In genomic region chr11:28833809-28834208, GRCm38 (mm10) we compare ENCODE assay signal across 16 mouse cellular contexts. TPM values are rescaled to one million over a fixed set of nuclear protein-coding genes. Genes with fewer than 3 reads are reported as not detected.
DNase-seq lines count a peak whose midpoint lies in the region; ATAC-seq lines count a peak whose summit lies in the region.
"Had no signal": no experiment of that assay in that cellular context is flagged by ENCODE, and none has a peak within 500 bp of the region (broad histone marks: within the 10 kb centered on the region; RNA-seq: fewer than 3 reads in every experiment).

No protein-coding gene starts in this region.

- WGBS in hindbrain, embryonic 11.5 days, result 55% methylated on average over 3 of the region's 3 CpGs
- 61% methylated on average over 3 of the region's 3 CpGs for WGBS in hindbrain, embryonic 14.5 days

- H3K4me1 ChIP-seq in hindbrain, embryonic 11.5 days (replicated peaks; ENCODE audit: control insufficient read depth, insufficient read depth, low read length), result no peaks in the 10 kb centered on the region
- no peaks in the 10 kb centered on the region for H3K4me1 ChIP-seq in hindbrain, embryonic 14.5 days (replicated peaks; ENCODE audit: control insufficient read depth, insufficient read depth, low read length)
- H3K4me1 ChIP-seq: forebrain, embryonic 10.5 days had no signal

- no peaks in the 10 kb centered on the region for H3K9me3 ChIP-seq in hindbrain, embryonic 11.5 days (ENCODE audit: control insufficient read depth, low read length)
- H3K9me3 ChIP-seq in hindbrain, embryonic 14.5 days (ENCODE audit: control insufficient read depth, low read length), result no peaks in the 10 kb centered on the region
- H3K9me3 ChIP-seq: forebrain, embryonic 10.5 days; G1E had no signal

- ATAC-seq in hindbrain, embryonic 11.5 days (ENCODE audit: low FRiP score), result no peak
- ATAC-seq in hindbrain, embryonic 14.5 days (ENCODE audit: low FRiP score), result no peak
- ATAC-seq: hindbrain, embryonic 16.5 days had no signal

- H3K9ac ChIP-seq in hindbrain, embryonic 11.5 days (ENCODE audit: low read depth, low read length), result no peak overlapping the region
- no peak overlapping the region for H3K9ac ChIP-seq in hindbrain, embryonic 14.5 days
- H3K9ac ChIP-seq: liver, embryonic 14.5 days had no signal

- no peaks in the 10 kb centered on the region for H3K36me3 ChIP-seq in hindbrain, embryonic 11.5 days (ENCODE audit: control insufficient read depth, insufficient read depth, low read length)
- no peaks in the 10 kb centered on the region for H3K36me3 ChIP-seq in hindbrain, embryonic 14.5 days (replicated peaks; ENCODE audit: control insufficient read depth, insufficient read depth)
- H3K36me3 ChIP-seq: forebrain, embryonic 10.5 days; G1E had no signal

- H3K4me2 ChIP-seq in hindbrain, embryonic 11.5 days (replicated peaks; ENCODE audit: low read depth, low read length), result no peak overlapping the region
- no peak overlapping the region for H3K4me2 ChIP-seq in hindbrain, embryonic 14.5 days (replicated peaks)

- H3K27me3 ChIP-seq in hindbrain, embryonic 11.5 days (ENCODE audit: control insufficient read depth, insufficient read depth, low read length), result no peaks in the 10 kb centered on the region
- H3K27me3 ChIP-seq in hindbrain, embryonic 14.5 days (ENCODE audit: control insufficient read depth, insufficient read depth, low read length), result no peaks in the 10 kb centered on the region

- no peak overlapping the region for H3K4me3 ChIP-seq in hindbrain, embryonic 11.5 days (ENCODE audit: low read depth, low read length)
- H3K4me3 ChIP-seq in hindbrain, embryonic 14.5 days (replicated peaks; ENCODE audit: low read length), result no peak overlapping the region
- H3K4me3 ChIP-seq: forebrain, embryonic 10.5 days had no signal

- DNase-seq in embryo, embryonic 10.5 days (ENCODE audit: low spot score), result peak; percentile 28
- no peak for DNase-seq in embryo, embryonic 9.5 days (ENCODE audit: extremely low spot score)
- DNase-seq in hindbrain, embryonic 11.5 days (ENCODE audit: low spot score), result peak; percentile 10
- no peak for DNase-seq in hindbrain, embryonic 14.5 days (ENCODE audit: low spot score)
- peak; percentile 93 for DNase-seq in NIH3T3 (ENCODE audit: low read depth)
- DNase-seq in lung, postnatal 10 days, result peak; percentile 28
- no peak for DNase-seq in gastrocnemius, postnatal 4 days (ENCODE audit: low spot score in 2 of 2)
- no peak for DNase-seq in kidney, postnatal 36 days
- DNase-seq: B cell, adult 2 months; cerebellum, adult 18-20 months; kidney, adult 9 months had no signal

- H3K27ac ChIP-seq in hindbrain, embryonic 11.5 days (ENCODE audit: low read depth, low read length), result no peak overlapping the region
- H3K27ac ChIP-seq in hindbrain, embryonic 14.5 days, result no peak overlapping the region
- H3K27ac ChIP-seq: forebrain, embryonic 10.5 days; liver, embryonic 14.5 days had no signal

RNA-seq across cellular contexts. Expression of gene Efemp1, which starts 19.2 kb away (rescaled TPM):
- 15.1 and 18.2 TPM in 2 replicates for polyA plus RNA-seq in hindbrain, embryonic 11.5 days (2014; fragmentation: Nextera tagmentation; extraction: Ambion mirVana)
- 2.2 and 2.8 TPM in 2 replicates for polyA plus RNA-seq in hindbrain, embryonic 14.5 days (2014; fragmentation: Nextera tagmentation; extraction: Ambion mirVana)
- 10 to 100 TPM; 22.3 to 32.4 TPM for total RNA-seq in gastrocnemius, postnatal 4 days (2021)
- total RNA-seq: neutrophil, adult 5-6 weeks had no signal
- polyA plus RNA-seq: G1E had no signal

Comparison
In these comparisons a context has a peak if more than half of its experiments do, and no peak if none do; other contexts are left out.
1. DNase-seq: peak in embryo, embryonic 10.5 days (single experiment), hindbrain, embryonic 11.5 days (single experiment), NIH3T3 (single experiment) and lung, postnatal 10 days (single experiment); none in embryo, embryonic 9.5 days (single experiment), hindbrain, embryonic 14.5 days (single experiment), gastrocnemius, postnatal 4 days (0 of 2) and kidney, postnatal 36 days (0 of 2).